Mouse (Mus musculus): Measurements from ENCODE around the gene Plekhb2. TPM values are rescaled to one million over a fixed set of nuclear protein-coding genes. Genes with fewer than 3 reads are reported as not detected.

Gene Plekhb2
- total and polyA plus RNA-seq, 3 experiments: 72.7 to 117 (median 102) TPM

DNA sequence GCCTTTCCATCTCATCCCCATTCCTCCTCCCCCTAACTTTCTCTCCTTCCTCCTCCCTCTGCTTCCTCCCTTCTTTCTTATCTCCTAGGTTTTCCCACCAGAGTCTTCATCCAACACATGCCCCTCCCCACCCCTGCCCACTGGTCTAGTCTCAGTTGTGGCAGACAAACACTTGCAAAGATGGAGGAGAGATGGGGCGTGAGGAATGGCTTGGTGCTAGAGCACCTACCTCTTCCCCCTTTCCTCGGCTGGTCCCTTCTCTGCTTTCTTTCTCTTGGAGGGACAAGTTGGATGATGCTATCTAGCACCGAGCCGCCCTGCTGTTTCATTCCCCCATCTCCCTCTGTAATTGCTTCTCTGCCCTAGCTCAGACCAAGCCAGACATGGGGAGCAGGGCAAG lies 43.6 kb downstream of the Plekhb2 start:
- Histone ChIP-seq H3K79me2 (replicated peaks; ENCODE audit: control insufficient read depth, insufficient read depth, low read length) (no peaks in the 10 kb centered on the region), H3K27ac (no peak overlapping the region), H3K9ac (ENCODE audit: low read depth, low read length) (no peak overlapping the region), H3K4me1 (ENCODE audit: control insufficient read depth, insufficient read depth, low read length) (no peaks in the 10 kb centered on the region), H3K4me3 (no peak overlapping the region), H3K36me3 (ENCODE audit: control insufficient read depth, insufficient read depth, low read length) (no peaks in the 10 kb centered on the region), H3K27me3 (ENCODE audit: control insufficient read depth, insufficient read depth, low read length) (peaks cover 2% of the 10 kb centered on the region)
- intact Hi-C loops (cut with DNase I): loop anchor here (10.0 kb wide), 1 partner anchor 249 kb away; no protein-coding TSS in a partner anchor
- no peak for DNase-seq
- WGBS: 70% methylated on average over 4 of the region's 4 CpGs
- TF ChIP-seq POLR2A (IDR thresholded peaks at IDR 0.05; ENCODE audit: insufficient read depth, low read depth, low read length) (no peak), CTCF (IDR thresholded peaks at IDR 0.05) (no peak), EP300 (IDR thresholded peaks at IDR 0.05; ENCODE audit: insufficient read depth, low read depth, low read length) (no peak)

DNA sequence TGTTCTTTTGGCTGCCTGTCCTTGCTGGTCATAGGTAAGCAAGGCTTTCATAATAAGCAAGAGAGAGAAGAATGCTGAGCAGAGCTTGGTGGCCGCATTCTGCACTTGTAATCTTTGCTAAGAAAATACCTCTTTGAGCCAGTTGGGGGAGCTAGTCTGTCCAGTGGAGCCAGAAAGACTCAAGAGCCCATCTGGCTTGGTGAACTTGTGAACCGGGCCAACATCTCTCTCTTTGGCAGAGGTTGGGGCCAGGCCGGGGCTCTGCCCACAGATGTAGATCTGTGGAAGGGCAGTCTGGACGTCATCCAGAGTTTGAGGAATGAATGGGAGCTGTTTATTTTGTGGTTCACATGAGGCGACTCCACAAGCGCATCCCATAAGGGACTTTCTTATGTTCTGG lies 44.1 kb downstream of the Plekhb2 start:
- Histone ChIP-seq H3K4me3 (no peak overlapping the region), H3K27me3 (ENCODE audit: control insufficient read depth, insufficient read depth, low read length) (peaks cover 2% of the 10 kb centered on the region), H3K79me2 (replicated peaks; ENCODE audit: control insufficient read depth, insufficient read depth, low read length) (no peaks in the 10 kb centered on the region), H3K36me3 (ENCODE audit: control insufficient read depth, insufficient read depth, low read length) (no peaks in the 10 kb centered on the region), H3K4me1 (ENCODE audit: control insufficient read depth, insufficient read depth, low read length) (no peaks in the 10 kb centered on the region), H3K9ac (ENCODE audit: low read depth, low read length) (no peak overlapping the region), H3K27ac (no peak overlapping the region)
- intact Hi-C loops (cut with DNase I): loop anchor here (10.0 kb wide), 1 partner anchor 249 kb away; no protein-coding TSS in a partner anchor
- TF ChIP-seq EP300 (IDR thresholded peaks at IDR 0.05; ENCODE audit: insufficient read depth, low read depth, low read length) (no peak), POLR2A (IDR thresholded peaks at IDR 0.05; ENCODE audit: insufficient read depth, low read depth, low read length) (no peak), CTCF (IDR thresholded peaks at IDR 0.05) (peak; percentile 57)
- WGBS: 42% methylated on average over 6 of the region's 6 CpGs
- no peak for DNase-seq

GRCm38 (mm10) chr1:34896102-34896501 lies 46.3 kb downstream of the Plekhb2 start:
- Histone ChIP-seq H3K9ac (ENCODE audit: low read depth, low read length) (no peak overlapping the region), H3K27ac (no peak overlapping the region), H3K4me1 (ENCODE audit: control insufficient read depth, insufficient read depth, low read length) (no peaks in the 10 kb centered on the region), H3K79me2 (replicated peaks; ENCODE audit: control insufficient read depth, insufficient read depth, low read length) (no peaks in the 10 kb centered on the region), H3K4me3 (no peak overlapping the region), H3K27me3 (ENCODE audit: control insufficient read depth, insufficient read depth, low read length) (peaks cover 2% of the 10 kb centered on the region), H3K36me3 (ENCODE audit: control insufficient read depth, insufficient read depth, low read length) (no peaks in the 10 kb centered on the region)
- TF ChIP-seq POLR2A (IDR thresholded peaks at IDR 0.05; ENCODE audit: insufficient read depth, low read depth, low read length) (no peak), EP300 (IDR thresholded peaks at IDR 0.05; ENCODE audit: insufficient read depth, low read depth, low read length) (no peak), CTCF (IDR thresholded peaks at IDR 0.05) (no peak)
- intact Hi-C loops (cut with DNase I): loop anchor here (10.0 kb wide), 1 partner anchor 251 kb away; no protein-coding TSS in a partner anchor
- 89% methylated on average over 5 of the region's 5 CpGs for WGBS
- no peak for DNase-seq

- Histone ChIP-seq H3K79me2 (replicated peaks; ENCODE audit: control insufficient read depth, insufficient read depth, low read length) (no peaks in the 10 kb centered on the region), H3K4me1 (ENCODE audit: control insufficient read depth, insufficient read depth, low read length) (no peaks in the 10 kb centered on the region), H3K4me3 (no peak overlapping the region), H3K36me3 (ENCODE audit: control insufficient read depth, insufficient read depth, low read length) (no peaks in the 10 kb centered on the region), H3K27me3 (ENCODE audit: control insufficient read depth, insufficient read depth, low read length) (peaks cover 2% of the 10 kb centered on the region), H3K9ac (ENCODE audit: low read depth, low read length) (no peak overlapping the region), H3K27ac (no peak overlapping the region)
- peak; percentile 45 to 66 for DNase-seq
- intact Hi-C loops (cut with DNase I): loop anchor here (1.0 to 10.0 kb wide), 2 partner anchors 159 to 252 kb away; no protein-coding TSS in a partner anchor
- 43% methylated on average over 4 of the region's 4 CpGs for WGBS
- TF ChIP-seq EP300 (IDR thresholded peaks at IDR 0.05; ENCODE audit: insufficient read depth, low read depth, low read length) (no peak), CTCF (IDR thresholded peaks at IDR 0.05) (peak; percentile 81), POLR2A (IDR thresholded peaks at IDR 0.05; ENCODE audit: insufficient read depth, low read depth, low read length) (no peak)
Observed at GRCm38 (mm10) chr1:34896898-34897297, 47.1 kb downstream of the Plekhb2 start.

DNA sequence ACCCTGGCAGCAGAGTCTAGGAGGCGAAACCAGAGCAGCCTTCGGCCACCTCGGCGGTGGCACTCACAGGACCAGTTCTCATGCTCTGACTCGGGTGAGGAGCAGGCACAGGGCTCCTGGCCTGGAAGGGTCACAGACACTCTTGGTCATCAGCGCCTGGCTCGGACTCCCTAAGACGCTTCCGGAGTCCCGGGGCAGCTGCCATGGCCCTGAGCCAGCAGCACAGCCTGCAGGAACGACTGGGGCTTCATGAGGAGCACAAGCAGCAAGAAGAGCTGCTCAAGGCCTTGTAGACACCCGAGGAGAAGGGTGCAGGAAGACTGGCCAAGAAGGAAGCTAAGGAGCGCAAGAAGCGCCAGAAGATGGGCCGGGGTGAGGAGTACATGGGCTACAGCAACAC lies 78.9 kb downstream of the Plekhb2 start:
- TF ChIP-seq EP300 (IDR thresholded peaks at IDR 0.05; ENCODE audit: insufficient read depth, low read depth, low read length) (no peak), POLR2A (IDR thresholded peaks at IDR 0.05; ENCODE audit: insufficient read depth, low read depth, low read length) (no peak), CTCF (IDR thresholded peaks at IDR 0.05) (no peak)
- WGBS: 83% methylated on average over 15 of the region's 15 CpGs
- no peak for DNase-seq
- intact Hi-C loops (cut with DNase I): no loop called here
- Histone ChIP-seq H3K9ac (ENCODE audit: low read depth, low read length) (no peak overlapping the region), H3K27me3 (ENCODE audit: control insufficient read depth, insufficient read depth, low read length) (no peaks in the 10 kb centered on the region), H3K4me3 (no peak overlapping the region), H3K27ac (no peak overlapping the region), H3K4me1 (ENCODE audit: control insufficient read depth, insufficient read depth, low read length) (no peaks in the 10 kb centered on the region), H3K36me3 (ENCODE audit: control insufficient read depth, insufficient read depth, low read length) (no peaks in the 10 kb centered on the region), H3K79me2 (replicated peaks; ENCODE audit: control insufficient read depth, insufficient read depth, low read length) (no peaks in the 10 kb centered on the region)

Other genes starting within 250 kb of the Plekhb2 start
- gene Fam168b, start 6.9 kb upstream of the Plekhb2 start, total RNA-seq (2021): 10 to 100 TPM; 47.6 to 50.6 TPM
- 148 and 155 TPM in 2 replicates for gene Fam168b, start 6.9 kb upstream of the Plekhb2 start, polyA plus RNA-seq (2012; rRNA removed)